Mouse (Mus musculus) embryonic facial prominence, embryonic 12.5 days (tissue): ENCODE measurements around the gene Erc2. TPM values are rescaled to one million over a fixed set of nuclear protein-coding genes. Genes with fewer than 3 reads are reported as not detected.

Experiments
- ATAC-seq: fragments of 200-750 bp; cut with Nextera tagmentation; 2 replicates; pipeline ENCODE4 v1.8.0; 2017; ENCODE audit not compliant: insufficient number of reproducible peaks, insufficient read depth, low FRiP score, low TSS enrichment
- H3K27ac ChIP-seq: fragments of 300-500 bp; sonication (generic); 2 replicates; pipeline ENCODE4 v1.5.1; 2016; ENCODE audit warnings: mild to moderate bottlenecking
- H3K27me3 ChIP-seq: fragments of 300-500 bp; sonication (generic); 2 replicates; pipeline ENCODE4 v1.6.1; 2016; ENCODE audit warnings: mild to moderate bottlenecking, moderate library complexity
- H3K36me3 ChIP-seq: fragments of 300-500 bp; sonication (generic); 2 replicates; pipeline ENCODE4 v1.6.1; 2016; ENCODE audit warnings: mild to moderate bottlenecking
- H3K4me1 ChIP-seq: fragments of 300-500 bp; sonication (generic); 2 replicates; pipeline ENCODE4 v1.6.1; 2016
- H3K4me2 ChIP-seq: fragments of 300-500 bp; sonication (generic); replicated peaks from 2 replicates; pipeline ENCODE4 v1.6.1; 2016; ENCODE audit warnings: mild to moderate bottlenecking, moderate library complexity
- H3K4me3 ChIP-seq: fragments of 300-500 bp; sonication (generic); 2 replicates; pipeline ENCODE4 v1.5.1; 2016; ENCODE audit warnings: mild to moderate bottlenecking
- H3K9ac ChIP-seq: fragments of 300-500 bp; sonication (generic); 2 replicates; pipeline ENCODE4 v1.6.1; 2016; ENCODE audit warnings: mild to moderate bottlenecking, moderate library complexity
- H3K9me3 ChIP-seq: fragments of 300-500 bp; sonication (generic); 2 replicates; pipeline ENCODE4 v1.6.1; 2016; ENCODE audit warnings: mild to moderate bottlenecking, moderate library complexity
- WGBS: fragments of 180-500 bp; shearing (Covaris S2); methylation state at CpG from one replicate; pipeline ENCODE4 v1.1.7; 2016; 5-methylcytosine and 5-hydroxymethylcytosine counted together
- polyA plus RNA-seq: library from polyadenylated mRNA; unstranded; fragments of >200 nt; fragmentation: Nextera tagmentation; extraction: Ambion mirVana; gene quantifications from 2 replicates; pipeline ENCODE4 v1.2.1, GENCODE M21; 2016

Erc2 gene
- polyA plus RNA-seq, 1 experiment from 2014 or later: 12.0 TPM

DNA sequence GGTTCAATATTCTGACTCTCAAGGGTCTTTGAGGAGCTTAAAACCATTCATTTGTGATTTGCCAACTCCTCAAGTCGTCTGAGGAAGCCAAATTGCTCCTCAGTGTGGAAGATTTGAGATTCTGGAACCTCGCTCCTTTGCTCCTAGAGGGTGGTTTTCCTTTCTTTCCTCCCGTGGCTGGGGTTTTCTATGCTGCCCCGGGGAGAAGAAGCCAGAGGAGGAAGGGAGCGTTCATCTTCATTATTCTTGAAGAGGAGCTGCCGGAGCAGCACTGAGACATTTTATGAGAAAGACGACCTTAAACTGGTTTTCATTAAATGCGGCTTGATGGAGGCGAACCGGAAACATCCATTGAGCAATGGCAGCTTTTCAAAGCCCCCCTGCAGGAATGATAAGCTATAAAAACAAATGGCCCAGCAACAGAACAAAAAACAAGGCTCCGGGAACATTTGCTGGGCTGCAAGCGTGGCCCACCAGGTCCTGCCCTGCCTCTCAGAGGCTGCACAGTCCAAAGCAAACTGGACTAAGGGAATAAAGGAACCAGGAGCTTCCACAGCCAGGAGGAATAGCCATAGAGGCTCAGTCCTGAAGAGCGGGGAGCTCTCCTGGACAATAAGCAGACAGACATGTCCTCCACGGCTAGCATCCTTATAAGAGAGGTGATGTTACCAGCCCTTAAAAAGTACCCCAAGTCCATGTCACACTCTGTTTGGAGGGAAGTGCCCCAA lies 819.2 kb downstream of the Erc2 start:
- Histone ChIP-seq H3K4me1 (peaks cover 29% of the 10 kb centered on the region), H3K4me2 (no peak overlapping the region), H3K27me3 (0 out of 2 replicates have a peak, but pooled peaks cover 5% of the 10 kb centered on the region), H3K36me3 (no peaks in the 10 kb centered on the region), H3K9me3 (no peaks in the 10 kb centered on the region), H3K9ac (no peak overlapping the region), H3K27ac (no peak overlapping the region), H3K4me3 (no peak overlapping the region)
- no peak for ATAC-seq
- WGBS: 41% methylated on average over 14 of the region's 14 CpGs

DNA sequence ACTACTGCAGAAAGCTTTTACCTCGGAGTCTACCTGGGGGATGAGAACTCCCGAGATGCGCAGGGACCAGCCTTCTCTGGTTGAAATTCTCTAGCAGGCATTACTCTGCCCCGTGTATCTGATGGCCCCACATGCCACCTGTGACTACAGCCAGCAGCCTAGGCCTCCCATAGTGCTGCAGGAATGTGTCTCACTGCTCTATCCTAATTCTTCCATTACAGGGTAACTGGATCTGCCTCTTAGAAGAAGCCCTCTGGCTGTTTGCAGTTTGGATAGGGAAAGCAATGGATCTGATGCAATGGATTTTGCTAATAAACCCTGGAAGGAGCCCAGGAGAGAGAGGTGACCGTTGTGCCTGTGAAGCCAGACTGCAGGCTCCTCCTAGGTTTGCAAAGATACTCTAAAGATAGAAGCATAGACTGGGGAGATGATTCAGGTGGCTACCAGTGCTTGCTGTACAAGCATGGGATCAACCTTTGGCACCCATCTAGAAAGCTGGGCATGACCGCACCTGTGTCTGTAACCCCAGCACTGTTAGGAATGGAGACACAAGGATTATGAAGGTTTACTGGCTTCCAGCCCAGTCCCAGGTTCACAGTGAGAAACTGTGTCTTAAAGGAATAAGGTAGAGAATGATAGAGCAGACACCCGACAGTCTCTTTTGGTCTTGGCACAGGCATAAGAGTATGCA lies 821.2 kb downstream of the Erc2 start:
- H3K9me3 ChIP-seq: no peaks in the 10 kb centered on the region
- peaks cover 29% of the 10 kb centered on the region for H3K4me1 ChIP-seq
- no peak overlapping the region for H3K4me2 ChIP-seq
- no peak overlapping the region for H3K27ac ChIP-seq
- 0 out of 2 replicates have a peak, but pooled peaks cover 5% of the 10 kb centered on the region for H3K27me3 ChIP-seq
- 68% methylated on average over 7 of the region's 7 CpGs for WGBS
- no peaks in the 10 kb centered on the region for H3K36me3 ChIP-seq
- no peak overlapping the region for H3K9ac ChIP-seq
- no peak for ATAC-seq
- no peak overlapping the region for H3K4me3 ChIP-seq

DNA sequence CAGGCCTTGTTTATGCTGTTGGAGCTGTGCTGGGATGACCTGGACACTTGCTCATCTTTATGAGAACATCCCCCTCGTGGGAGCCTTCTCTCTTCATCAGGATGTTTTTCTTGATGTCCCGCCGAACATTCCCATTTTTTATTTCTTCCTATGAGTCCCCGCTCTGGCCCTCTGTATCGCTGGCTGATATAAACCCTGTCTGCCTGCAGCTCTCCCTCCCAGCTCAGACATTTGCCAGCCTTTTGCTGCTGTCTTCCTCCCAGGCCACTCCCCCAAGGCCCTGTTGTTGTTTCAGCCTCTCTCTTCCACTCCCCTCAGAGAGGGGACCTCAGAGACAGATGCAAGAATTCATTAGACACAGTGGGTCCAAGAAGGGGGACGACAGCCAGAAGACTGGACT lies 823.5 kb downstream of the Erc2 start:
- Histone ChIP-seq H3K4me3 (no peak overlapping the region), H3K4me1 (peaks cover 15% of the 10 kb centered on the region), H3K27me3 (0 out of 2 replicates have a peak, but pooled peaks cover 8% of the 10 kb centered on the region), H3K27ac (no peak overlapping the region), H3K36me3 (no peaks in the 10 kb centered on the region), H3K4me2 (no peak overlapping the region), H3K9me3 (no peaks in the 10 kb centered on the region), H3K9ac (no peak overlapping the region)
- WGBS: 76% methylated on average over 6 of the region's 6 CpGs
- no peak for ATAC-seq

DNA sequence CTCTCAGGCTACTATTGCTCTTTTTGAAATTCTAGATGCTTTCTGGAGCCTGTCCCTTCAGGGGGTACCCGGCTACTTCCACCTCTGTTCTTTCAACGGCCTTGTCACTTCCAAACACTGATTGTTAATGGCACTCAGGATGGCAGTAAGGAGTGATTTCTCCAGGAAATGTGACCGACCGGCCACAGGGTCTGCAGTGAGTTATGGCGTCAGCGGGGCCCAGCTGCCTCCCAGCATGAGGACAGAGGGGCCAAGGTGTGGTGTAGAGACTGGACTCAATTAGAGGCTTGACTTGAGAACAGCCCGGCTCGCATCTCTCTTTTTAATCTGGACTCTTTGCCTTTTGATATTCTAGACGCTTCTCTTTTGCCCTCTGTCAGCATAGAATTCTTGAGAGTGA lies 829.5 kb downstream of the Erc2 start:
- 0 out of 2 replicates have a peak, but pooled peaks cover 8% of the 10 kb centered on the region for H3K27me3 ChIP-seq

DNA sequence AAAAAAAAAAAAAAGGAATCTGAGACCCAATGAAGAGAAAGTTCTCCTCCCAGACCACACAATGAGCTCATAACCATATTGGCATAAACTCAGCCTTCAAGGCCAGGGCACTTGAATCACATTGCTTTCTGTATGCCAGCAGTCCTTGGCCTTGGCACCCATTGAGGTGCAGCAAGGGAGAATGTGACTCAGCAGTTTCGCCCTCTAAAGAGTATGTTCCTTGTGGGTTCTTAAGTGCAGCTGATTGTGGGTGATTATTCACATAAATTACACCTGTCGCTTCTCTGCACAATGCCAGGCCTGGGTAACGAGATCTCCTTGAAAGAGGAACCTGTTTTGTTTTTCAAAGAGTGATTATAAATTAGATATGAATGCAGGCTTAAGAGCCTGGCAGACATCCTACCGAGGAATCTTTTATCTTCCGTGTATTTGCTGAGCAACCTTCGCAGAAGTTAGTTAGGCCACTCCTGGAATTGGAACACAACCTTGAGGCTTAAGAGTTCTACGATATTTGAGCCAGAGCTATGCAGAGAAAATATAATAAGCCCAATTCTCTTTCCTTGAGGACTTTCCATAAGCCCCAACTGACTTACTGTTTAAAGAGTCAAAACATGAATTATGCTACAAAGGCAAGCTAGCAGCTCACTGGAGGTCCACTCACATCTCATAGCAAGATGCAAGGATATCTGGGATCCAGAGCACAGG lies 834.3 kb downstream of the Erc2 start:
- no peak for ATAC-seq
- Histone ChIP-seq H3K4me3 (no peak overlapping the region), H3K9ac (no peak overlapping the region), H3K36me3 (no peaks in the 10 kb centered on the region), H3K4me2 (no peak overlapping the region), H3K4me1 (peaks cover 9% of the 10 kb centered on the region), H3K27ac (no peak overlapping the region), H3K9me3 (no peaks in the 10 kb centered on the region), H3K27me3 (0 out of 2 replicates have a peak, but pooled peaks cover 5% of the 10 kb centered on the region)
- 61% methylated on average over 7 of the region's 7 CpGs for WGBS

More for the DNA sequence above, 829.5 kb downstream of the Erc2 start:
- Histone ChIP-seq H3K9me3 (no peaks in the 10 kb centered on the region), H3K27ac (no peak overlapping the region), H3K4me1 (peaks cover 9% of the 10 kb centered on the region), H3K4me3 (no peak overlapping the region), H3K9ac (no peak overlapping the region), H3K36me3 (no peaks in the 10 kb centered on the region), H3K4me2 (no peak overlapping the region)
- WGBS: 33% methylated on average over 9 of the region's 9 CpGs
- ATAC-seq: no peak

DNA sequence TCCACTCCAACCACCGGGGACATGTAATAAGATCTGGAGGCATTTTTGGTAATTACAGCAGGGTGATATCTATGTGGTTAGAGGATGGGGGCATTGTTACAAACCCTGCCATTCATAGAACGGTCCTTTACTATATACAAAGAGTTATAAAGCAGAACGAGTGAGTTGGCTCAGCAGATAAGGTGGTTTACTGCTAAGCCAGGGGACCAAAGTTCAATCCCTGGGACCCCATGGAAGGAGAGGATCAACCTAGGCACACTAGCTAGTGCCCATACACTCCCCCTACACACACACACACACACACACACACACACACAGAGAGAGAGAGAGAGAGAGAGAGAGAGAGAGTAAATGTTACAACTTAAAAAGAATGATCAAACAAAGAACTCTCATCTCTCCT lies 835.2 kb downstream of the Erc2 start:
- WGBS: 53% methylated on average over 3 of the region's 3 CpGs

DNA sequence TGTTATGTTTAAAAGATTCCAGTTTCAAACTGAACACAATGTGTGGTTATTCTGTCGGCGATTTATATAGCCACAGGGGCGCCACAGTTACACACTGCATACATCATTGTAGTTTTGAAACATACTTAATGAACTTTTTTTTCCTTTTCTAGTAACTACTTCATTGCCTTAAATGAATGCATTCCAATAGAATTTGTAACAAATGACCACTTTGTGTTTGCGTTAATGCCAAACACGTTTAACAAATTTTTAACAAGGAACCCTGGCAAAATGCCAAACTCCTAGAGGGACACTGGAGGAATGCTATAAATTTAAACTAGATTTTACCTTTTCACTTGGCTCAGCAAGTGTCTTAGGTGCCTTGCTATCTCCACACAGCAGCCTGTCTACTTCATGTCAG lies 845.7 kb downstream of the Erc2 start:
- WGBS: 63% methylated on average over 5 of the region's 5 CpGs
- no peak overlapping the region for H3K9ac ChIP-seq
- 0 out of 2 replicates have a peak, but pooled peaks cover 6% of the 10 kb centered on the region for H3K27me3 ChIP-seq
- ATAC-seq: no peak
- H3K4me2 ChIP-seq: no peak overlapping the region
- no peak overlapping the region for H3K4me3 ChIP-seq
- no peaks in the 10 kb centered on the region for H3K36me3 ChIP-seq
- no peak overlapping the region for H3K27ac ChIP-seq
- H3K9me3 ChIP-seq: no peaks in the 10 kb centered on the region
- H3K4me1 ChIP-seq: peaks cover 22% of the 10 kb centered on the region

More for the DNA sequence above, 835.2 kb downstream of the Erc2 start:
- Histone ChIP-seq H3K9me3 (no peaks in the 10 kb centered on the region), H3K36me3 (no peaks in the 10 kb centered on the region), H3K4me1 (peaks cover 9% of the 10 kb centered on the region), H3K4me3 (no peak overlapping the region), H3K4me2 (no peak overlapping the region), H3K27me3 (0 out of 2 replicates have a peak, but pooled peaks cover 5% of the 10 kb centered on the region), H3K9ac (no peak overlapping the region), H3K27ac (no peak overlapping the region)
- no peak for ATAC-seq

DNA sequence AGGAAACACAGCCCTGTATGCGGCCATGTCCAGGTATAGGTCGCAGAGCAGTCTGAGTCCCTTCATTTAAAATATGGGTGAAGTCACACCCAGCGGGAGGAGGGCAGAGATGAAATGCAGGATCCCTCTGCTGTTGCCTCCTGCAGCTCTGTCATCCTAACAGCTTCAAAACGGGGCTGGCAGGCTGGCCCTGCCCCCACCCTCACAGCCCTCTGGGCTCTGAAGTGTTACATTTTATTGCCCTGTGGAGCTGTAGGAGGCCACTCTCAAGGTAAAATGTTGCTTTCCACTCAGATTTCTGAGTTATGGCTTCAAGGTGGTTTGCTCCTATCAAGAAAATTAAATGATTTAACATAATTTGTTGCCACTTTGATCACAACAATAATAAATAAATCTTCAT lies 847.5 kb downstream of the Erc2 start:
- H3K4me3 ChIP-seq: no peak overlapping the region
- WGBS: 26% methylated on average over 4 of the region's 4 CpGs
- peaks cover 22% of the 10 kb centered on the region for H3K4me1 ChIP-seq
- H3K36me3 ChIP-seq: no peaks in the 10 kb centered on the region
- H3K9ac ChIP-seq: no peak overlapping the region
- H3K27ac ChIP-seq: no peak overlapping the region
- 0 out of 2 replicates have a peak, but pooled peaks cover 6% of the 10 kb centered on the region for H3K27me3 ChIP-seq
- ATAC-seq: no peak
- no peak overlapping the region for H3K4me2 ChIP-seq
- no peaks in the 10 kb centered on the region for H3K9me3 ChIP-seq

DNA sequence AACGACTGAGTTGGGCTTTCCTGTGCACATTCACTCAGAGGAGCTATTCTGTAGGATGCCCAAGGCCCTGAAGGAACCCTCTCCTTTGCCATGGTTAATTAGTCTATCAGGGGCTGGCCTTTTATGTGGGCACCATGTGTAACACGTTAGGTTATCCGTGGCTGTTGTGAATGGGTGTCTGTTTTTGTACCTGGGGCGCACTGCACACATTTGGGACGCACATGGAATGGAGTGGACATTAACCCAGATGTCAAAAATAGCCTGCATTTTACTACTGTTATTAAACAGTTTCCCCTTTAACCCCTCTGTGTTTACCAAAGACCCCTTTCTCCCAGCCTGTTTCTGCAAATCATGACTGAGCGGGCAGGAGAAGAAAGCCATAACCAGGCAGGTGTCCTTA lies 848.0 kb downstream of the Erc2 start:
- Histone ChIP-seq H3K9ac (no peak overlapping the region), H3K4me1 (peaks cover 18% of the 10 kb centered on the region), H3K36me3 (no peaks in the 10 kb centered on the region), H3K9me3 (no peaks in the 10 kb centered on the region), H3K4me2 (no peak overlapping the region), H3K27me3 (0 out of 2 replicates have a peak, but pooled peaks cover 6% of the 10 kb centered on the region), H3K4me3 (no peak overlapping the region), H3K27ac (no peak overlapping the region)
- no peak for ATAC-seq
- WGBS: 35% methylated on average over 6 of the region's 6 CpGs

DNA sequence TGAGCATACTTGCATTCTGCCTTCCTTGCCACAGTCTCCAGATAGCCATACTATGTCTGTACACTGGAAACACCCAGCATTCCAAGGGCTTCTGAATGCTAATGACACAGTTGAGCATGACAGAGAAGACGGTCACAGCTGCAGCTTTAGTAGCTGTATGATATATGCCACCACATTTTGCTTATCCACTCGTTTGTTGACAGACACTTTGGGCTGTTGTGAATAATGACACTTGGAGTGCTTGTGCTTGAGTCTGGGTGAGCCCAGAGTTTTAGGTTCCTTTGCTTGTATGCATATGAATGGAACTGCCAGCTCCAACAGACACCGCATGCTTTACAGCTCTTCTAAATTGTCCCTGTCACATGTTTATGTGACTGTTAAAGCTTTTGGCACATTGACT lies 852.8 kb downstream of the Erc2 start:
- H3K4me3 ChIP-seq: no peak overlapping the region
- H3K27ac ChIP-seq: no peak overlapping the region
- no peak overlapping the region for H3K4me2 ChIP-seq
- H3K9ac ChIP-seq: no peak overlapping the region
- H3K27me3 ChIP-seq: 0 out of 2 replicates have a peak, but pooled peaks cover 6% of the 10 kb centered on the region
- ATAC-seq: no peak
- 76% methylated on average over 3 of the region's 3 CpGs for WGBS
- H3K9me3 ChIP-seq: no peaks in the 10 kb centered on the region
- H3K4me1 ChIP-seq: no peaks in the 10 kb centered on the region; the same call in 1 of the 2 replicates
- no peaks in the 10 kb centered on the region for H3K36me3 ChIP-seq

DNA sequence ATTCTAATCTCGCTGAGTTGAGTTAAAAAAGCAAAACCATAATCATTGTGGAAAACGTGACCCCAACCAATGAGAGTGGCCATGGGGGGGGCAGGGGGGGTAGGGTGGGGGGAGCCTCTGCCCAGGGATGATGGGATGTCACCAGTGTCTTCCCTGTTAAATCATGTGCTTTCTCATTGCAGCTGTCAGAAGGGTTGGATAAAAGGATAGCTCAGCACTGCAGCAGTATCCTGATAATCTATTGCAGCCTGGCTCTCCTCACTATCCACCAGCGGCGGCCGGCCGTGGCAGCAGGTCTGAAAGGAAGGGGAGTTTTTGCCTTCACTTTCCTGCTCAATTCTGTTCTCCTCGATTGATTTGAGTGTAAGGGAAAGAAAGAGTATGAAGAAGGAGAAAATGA lies 853.2 kb downstream of the Erc2 start:
- Histone ChIP-seq H3K27ac (no peak overlapping the region), H3K4me3 (no peak overlapping the region), H3K27me3 (0 out of 2 replicates have a peak, but pooled peaks cover 6% of the 10 kb centered on the region), H3K4me1 (no peaks in the 10 kb centered on the region; the same call in 1 of the 2 replicates), H3K4me2 (no peak overlapping the region), H3K9me3 (no peaks in the 10 kb centered on the region), H3K36me3 (no peaks in the 10 kb centered on the region), H3K9ac (no peak overlapping the region)
- WGBS: 50% methylated on average over 7 of the region's 7 CpGs
- no peak for ATAC-seq
